Mouse (Mus musculus): ENCODE measurements around the gene Svop.

- no peak for TF ChIP-seq EP300 (optimal IDR thresholded peaks at IDR 0.05)
- no peak for TF ChIP-seq CTCF (IDR thresholded peaks at IDR 0.05; ENCODE audit: low read depth)
Measured at GRCm38 (mm10) chr5:113990593-113990992, 100.8 kb downstream of the Svop start.
